Mouse (Mus musculus): ENCODE data around the gene Fbxl17.

DNA sequence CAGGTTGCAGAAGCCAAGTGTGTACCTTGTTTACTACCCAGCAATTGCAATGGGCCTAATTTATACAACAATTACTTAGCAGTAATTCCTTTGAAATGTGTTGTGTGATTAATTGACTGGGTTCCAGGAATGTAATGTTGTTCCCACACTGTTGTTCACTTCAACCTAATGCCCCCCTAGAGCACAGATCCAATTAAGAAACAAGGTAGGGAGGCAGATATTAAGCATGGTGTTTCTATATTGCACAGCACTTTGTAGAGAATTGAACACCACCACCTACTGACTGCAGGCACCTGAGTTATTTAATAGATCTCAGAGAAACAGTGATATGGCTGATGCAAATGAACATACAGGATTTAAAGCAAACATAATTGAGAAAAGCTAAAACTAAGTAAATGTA is 226.9 kb downstream of the Fbxl17 start:
- no peak for TF ChIP-seq CTCF (IDR thresholded peaks at IDR 0.05; ENCODE audit: low read depth, low read length)
- no peak for TF ChIP-seq GATA1 (IDR thresholded peaks at IDR 0.05; ENCODE audit: borderline replicate concordance, low read length)
- TF ChIP-seq TAL1 (conservative IDR thresholded peaks at IDR 0.05; ENCODE audit: low read depth, low read length): no peak
- no peak for TF ChIP-seq POLR2AphosphoS5 (IDR thresholded peaks at IDR 0.05; ENCODE audit: insufficient replicate concordance, low read depth, low read length)
